Mouse (Mus musculus) embryonic facial prominence, embryonic 15.5 days (tissue): ENCODE measurements around the gene Car11. TPM values are rescaled to one million over a fixed set of nuclear protein-coding genes. Genes with fewer than 3 reads are reported as not detected.

Experiments
- ATAC-seq: fragments of 200-750 bp; cut with Nextera tagmentation; 2 replicates; pipeline ENCODE4 v1.8.0; 2017; ENCODE audit warnings: low read depth, moderate TSS enrichment; ENCODE audit not compliant: insufficient number of reproducible peaks, low FRiP score, low TSS enrichment
- H3K27ac ChIP-seq: fragments of 300-500 bp; sonication (generic); replicated peaks from 2 replicates; pipeline ENCODE4 v1.5.1; 2015; ENCODE audit warnings: mild to moderate bottlenecking, inconsistent platforms
- H3K27me3 ChIP-seq: fragments of 300-500 bp; sonication (generic); 2 replicates; pipeline ENCODE4 v1.6.1; 2015; ENCODE audit warnings: inconsistent platforms
- H3K36me3 ChIP-seq: fragments of 300-500 bp; sonication (generic); 2 replicates; pipeline ENCODE4 v1.6.1; 2015; ENCODE audit warnings: mild to moderate bottlenecking, inconsistent platforms
- H3K4me1 ChIP-seq: fragments of 300-500 bp; sonication (generic); 2 replicates; pipeline ENCODE4 v1.6.1; 2015; ENCODE audit warnings: inconsistent platforms
- H3K4me2 ChIP-seq: fragments of 300-500 bp; sonication (generic); replicated peaks from 2 replicates; pipeline ENCODE4 v1.6.1; 2015; ENCODE audit warnings: mild to moderate bottlenecking, inconsistent platforms
- H3K4me3 ChIP-seq: fragments of 300-500 bp; sonication (generic); replicated peaks from 2 replicates; pipeline ENCODE4 v1.5.1; 2015; ENCODE audit warnings: mild to moderate bottlenecking, inconsistent platforms
- H3K9ac ChIP-seq: fragments of 300-500 bp; sonication (generic); 2 replicates; pipeline ENCODE4 v1.6.1; 2015; ENCODE audit warnings: inconsistent platforms
- H3K9me3 ChIP-seq: fragments of 300-500 bp; sonication (generic); replicated peaks from 2 replicates; pipeline ENCODE4 v1.6.1; 2016; ENCODE audit warnings: inconsistent platforms
- WGBS: fragments of 180-500 bp; shearing (Covaris S2); methylation state at CpG from one replicate; pipeline ENCODE4 v1.1.7; 2015; 5-methylcytosine and 5-hydroxymethylcytosine counted together
- polyA plus RNA-seq: library from polyadenylated mRNA; unstranded; fragments of >200 nt; fragmentation: Nextera tagmentation; extraction: Ambion mirVana; gene quantifications from 2 replicates; pipeline ENCODE4 v1.2.1, GENCODE M21; 2015

Gene Car11
- polyA plus RNA-seq, 1 experiment from 2014 or later, result 17.7 TPM

DNA sequence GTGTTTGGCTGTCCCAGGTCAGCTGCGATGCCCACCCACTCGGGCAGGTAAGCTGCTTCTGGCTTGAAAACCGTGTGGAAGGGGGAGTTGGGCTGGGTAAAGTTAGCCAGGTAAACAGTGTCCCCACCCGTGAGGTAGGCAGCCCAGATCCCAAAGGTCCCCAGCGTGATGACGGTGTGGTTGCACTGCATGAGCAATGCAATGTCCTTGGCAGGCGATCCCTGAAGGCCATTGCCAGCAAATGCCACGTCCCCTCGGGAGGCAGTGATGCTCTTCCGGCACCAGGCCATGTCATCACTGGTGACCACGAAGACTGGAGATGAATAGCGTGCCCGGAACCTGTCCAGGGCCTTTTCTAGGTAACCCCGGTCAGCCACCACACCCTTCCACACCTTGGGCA is 21.1 kb upstream of the Car11 start:
- no peak for ATAC-seq
- Histone ChIP-seq H3K4me3 (no peak overlapping the region), H3K4me2 (no peak overlapping the region), H3K27me3 (no peaks in the 10 kb centered on the region), H3K9ac (no peak overlapping the region), H3K9me3 (no peaks in the 10 kb centered on the region), H3K36me3 (no peaks in the 10 kb centered on the region), H3K4me1 (peaks cover 13% of the 10 kb centered on the region), H3K27ac (no peak overlapping the region)
- 90% methylated on average over 14 of the region's 14 CpGs for WGBS

DNA sequence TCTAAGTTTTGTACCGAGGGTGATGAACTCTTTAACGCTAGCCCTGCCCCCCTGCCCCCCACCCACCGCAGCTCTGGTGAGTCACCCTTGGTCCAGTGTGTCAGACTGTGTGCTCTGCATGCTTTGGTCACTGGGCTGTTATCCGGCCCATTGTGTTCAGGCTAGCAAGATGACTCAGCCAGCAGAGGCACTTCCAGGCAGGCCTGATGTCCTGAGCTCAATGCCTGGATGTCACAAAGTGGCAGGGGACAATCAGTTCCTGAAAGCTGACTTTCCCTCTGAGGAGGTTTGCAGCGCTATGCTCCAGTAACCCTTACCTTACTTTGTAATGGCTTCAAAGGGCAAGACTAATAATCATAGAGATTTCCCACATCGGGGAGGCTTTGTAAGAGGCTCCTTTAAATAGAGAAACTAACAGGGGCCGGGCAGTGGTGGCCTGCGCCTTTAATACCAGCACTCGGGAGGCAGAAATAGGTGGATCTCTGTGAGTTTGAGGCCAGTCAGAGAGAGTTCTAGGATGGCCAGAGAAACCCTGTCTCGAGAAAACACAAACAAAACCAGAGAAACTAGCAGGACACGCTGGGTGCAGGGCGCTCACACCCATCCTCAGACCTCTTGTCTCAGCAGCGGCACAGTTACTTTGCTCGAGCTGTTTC is 19.5 kb upstream of the Car11 start:
- WGBS, result 72% methylated on average over 14 of the region's 14 CpGs
- no peaks in the 10 kb centered on the region for H3K36me3 ChIP-seq
- H3K4me1 ChIP-seq, result peaks cover 28% of the 10 kb centered on the region
- ATAC-seq, result no peak
- H3K27me3 ChIP-seq, result no peaks in the 10 kb centered on the region
- H3K9me3 ChIP-seq, result no peaks in the 10 kb centered on the region
- H3K9ac ChIP-seq, result no peak overlapping the region
- 0 out of 2 replicates have a peak overlapping the region, but pooled peaks have one; percentile 11 for H3K27ac ChIP-seq
- H3K4me2 ChIP-seq, result no peak overlapping the region
- H3K4me3 ChIP-seq, result no peak overlapping the region

DNA sequence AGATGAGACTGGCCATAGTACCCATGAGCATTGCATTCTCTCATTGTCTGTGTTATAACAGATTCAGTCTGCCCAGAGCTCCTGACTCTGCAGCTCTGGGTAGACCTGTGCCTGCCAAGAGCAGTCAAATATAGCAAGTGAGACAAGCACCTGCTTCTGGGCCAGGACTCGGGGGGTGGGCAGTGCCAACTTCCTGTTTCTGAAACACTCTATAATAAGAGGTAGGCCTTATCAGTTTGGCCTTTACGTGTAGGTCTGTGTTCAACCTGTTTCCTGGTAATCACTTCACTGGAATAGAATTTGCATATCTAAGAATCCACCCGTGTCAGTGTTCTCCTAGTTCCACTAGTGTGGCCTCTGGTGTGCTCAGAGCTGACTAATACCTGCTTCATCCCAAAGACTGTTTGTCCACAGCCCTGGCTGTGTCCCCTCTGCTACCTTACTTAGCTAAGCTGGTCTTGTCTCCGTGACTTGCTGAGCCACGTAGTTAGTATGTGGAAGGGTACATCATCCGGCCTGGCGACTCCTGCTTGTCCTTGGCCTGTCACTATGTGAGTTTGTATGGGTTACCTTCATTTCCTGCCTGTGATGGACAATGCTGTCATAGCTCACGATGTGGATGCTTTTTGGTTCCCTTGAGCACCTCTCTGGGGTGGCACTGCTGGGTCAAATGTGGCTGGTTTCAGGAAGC is 18.5 kb upstream of the Car11 start:
- Histone ChIP-seq H3K9ac (no peak overlapping the region), H3K27ac (no peak overlapping the region), H3K9me3 (no peaks in the 10 kb centered on the region), H3K36me3 (no peaks in the 10 kb centered on the region), H3K4me3 (no peak overlapping the region), H3K4me2 (no peak overlapping the region), H3K4me1 (peaks cover 39% of the 10 kb centered on the region), H3K27me3 (no peaks in the 10 kb centered on the region)
- 81% methylated on average over 8 of the region's 8 CpGs for WGBS
- no peak for ATAC-seq

DNA sequence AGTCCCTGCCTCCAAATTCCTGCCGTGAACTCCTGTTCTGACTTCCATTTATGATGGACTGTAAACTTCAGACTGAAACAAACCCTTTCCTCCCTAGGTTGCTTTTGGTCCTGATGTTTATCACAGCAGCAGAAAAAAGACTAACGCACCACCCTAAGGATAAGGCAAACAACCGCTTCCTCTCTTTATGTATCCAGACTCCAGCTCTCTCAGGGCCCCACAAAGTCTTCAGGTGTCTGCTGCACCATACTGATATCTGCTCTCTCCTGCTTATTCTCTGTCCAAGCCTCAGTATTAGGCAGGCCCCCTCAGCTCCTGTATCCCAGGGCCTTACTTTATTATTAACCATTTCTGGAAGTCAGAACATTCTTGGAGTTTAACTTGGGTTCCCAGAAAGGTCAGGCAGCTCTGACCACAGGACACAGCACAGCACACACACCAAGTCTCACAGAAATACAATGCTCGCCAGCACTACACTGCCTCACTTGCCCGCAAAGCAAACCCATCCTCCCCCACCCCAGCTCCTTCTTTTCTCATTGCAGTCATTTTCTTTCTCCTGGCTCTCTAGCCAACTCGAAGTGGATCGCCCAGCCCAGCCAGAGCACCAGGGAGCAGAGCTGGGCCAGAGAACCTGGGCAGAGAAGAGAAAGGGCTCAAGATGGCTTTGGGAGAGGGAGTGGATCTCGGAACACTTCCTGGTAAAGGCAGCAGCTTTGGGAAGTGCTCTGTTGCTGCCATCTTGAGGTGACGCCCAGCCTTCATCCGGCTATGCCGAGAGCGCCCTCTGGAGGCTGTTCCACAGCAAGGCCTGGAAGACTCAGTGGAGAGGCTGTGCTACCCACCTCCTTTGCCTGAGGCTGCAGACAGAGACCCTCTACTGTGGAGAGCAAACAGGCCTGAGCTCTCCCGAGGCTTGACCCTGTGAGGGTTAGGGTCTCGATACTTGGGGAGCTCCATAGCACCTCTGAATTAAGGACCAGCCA is 17.2 kb upstream of the Car11 start:
- Histone ChIP-seq H3K9me3 (no peaks in the 10 kb centered on the region), H3K27ac (peak overlapping the region; percentile 55; the same call in 1 of the 2 replicates), H3K4me1 (peaks cover 48% of the 10 kb centered on the region), H3K27me3 (no peaks in the 10 kb centered on the region), H3K9ac (no peak overlapping the region), H3K4me2 (peak overlapping the region; percentile 37), H3K36me3 (no peaks in the 10 kb centered on the region), H3K4me3 (no peak overlapping the region; the same call in 1 of the 2 replicates)
- WGBS, result 30% methylated on average over 14 of the region's 14 CpGs
- peak; percentile 55 for ATAC-seq

DNA sequence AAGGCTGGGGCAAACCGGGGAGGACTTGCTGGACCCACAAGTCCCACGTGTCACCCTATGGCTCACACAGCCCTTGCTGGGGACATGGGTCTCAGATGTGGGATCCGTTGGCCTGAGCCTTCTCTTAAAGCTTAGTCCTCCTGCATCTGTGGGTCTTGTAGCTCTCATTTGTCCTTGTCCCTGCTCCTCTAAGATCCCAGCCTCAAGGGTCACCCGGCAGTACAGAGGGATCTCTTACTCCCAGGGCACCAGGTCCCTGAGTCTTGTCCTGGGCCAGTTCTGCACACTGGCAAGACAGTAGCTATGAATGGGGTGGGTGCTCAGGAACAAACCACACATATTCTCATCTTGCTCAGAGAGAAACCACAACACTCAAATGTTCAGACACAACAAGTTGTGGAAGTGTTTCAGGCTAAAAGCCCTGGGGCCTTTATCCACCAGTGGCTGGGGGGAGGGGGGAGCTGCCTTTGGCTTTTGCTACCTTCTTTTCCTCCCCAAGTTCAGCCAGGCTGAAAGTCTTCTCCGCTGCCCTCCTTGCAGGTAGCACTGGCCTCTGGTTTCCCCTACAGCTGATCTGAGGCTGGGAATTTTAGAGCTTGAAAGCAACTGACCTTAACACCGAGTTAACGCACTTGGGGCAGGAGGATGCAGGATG is 16.1 kb upstream of the Car11 start, which contains the start of gene Ntn5:
Ntn5 (plus strand) TSS at position 627 of the 655 bp plus-strand sequence.
- no peaks in the 10 kb centered on the region for H3K36me3 ChIP-seq
- WGBS, result 68% methylated on average over 7 of the region's 7 CpGs
- H3K4me2 ChIP-seq, result peak within 1 kb of the TSS; percentile 39; the same call in 1 of the 2 replicates
- peak within 1 kb of the TSS; percentile 79 for H3K27ac ChIP-seq
- peak within 1 kb of the TSS; percentile 22; the same call in 1 of the 2 replicates for H3K4me3 ChIP-seq
- no peaks in the 10 kb centered on the region for H3K9me3 ChIP-seq
- H3K4me1 ChIP-seq, result peaks cover 48% of the 10 kb centered on the region
- no peak for ATAC-seq
- H3K27me3 ChIP-seq, result no peaks in the 10 kb centered on the region
- H3K9ac ChIP-seq, result 0 out of 2 replicates have a peak within 1 kb of the TSS, but pooled peaks have one; percentile 1

DNA sequence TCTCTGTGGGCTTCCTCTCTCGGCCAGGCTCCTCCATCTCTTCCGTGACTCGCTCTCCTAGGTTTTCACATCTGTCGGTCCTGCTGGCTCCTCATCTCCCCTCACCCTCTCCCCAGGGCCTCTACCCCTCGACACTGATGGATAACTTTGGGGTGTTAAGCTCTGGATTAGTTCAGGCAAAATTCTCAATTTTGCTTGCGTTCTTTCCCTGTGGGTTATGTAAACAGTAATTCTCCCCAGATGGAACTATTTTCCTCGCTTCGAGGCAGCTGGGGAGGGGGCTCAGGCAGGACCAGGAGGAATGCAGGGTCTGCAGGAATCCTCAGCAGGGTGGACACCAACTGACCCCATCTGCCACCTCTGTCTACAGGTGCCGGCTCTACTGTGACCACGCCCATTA is 13.8 kb upstream of the Car11 start:
- ATAC-seq, result no peak
- Histone ChIP-seq H3K27ac (peak overlapping the region; percentile 79), H3K4me3 (peak overlapping the region; percentile 22), H3K9ac (no peak overlapping the region), H3K27me3 (no peaks in the 10 kb centered on the region), H3K36me3 (no peaks in the 10 kb centered on the region), H3K4me2 (peak overlapping the region; percentile 39), H3K4me1 (peaks cover 48% of the 10 kb centered on the region), H3K9me3 (no peaks in the 10 kb centered on the region)
- 27% methylated on average over 10 of the region's 10 CpGs for WGBS

DNA sequence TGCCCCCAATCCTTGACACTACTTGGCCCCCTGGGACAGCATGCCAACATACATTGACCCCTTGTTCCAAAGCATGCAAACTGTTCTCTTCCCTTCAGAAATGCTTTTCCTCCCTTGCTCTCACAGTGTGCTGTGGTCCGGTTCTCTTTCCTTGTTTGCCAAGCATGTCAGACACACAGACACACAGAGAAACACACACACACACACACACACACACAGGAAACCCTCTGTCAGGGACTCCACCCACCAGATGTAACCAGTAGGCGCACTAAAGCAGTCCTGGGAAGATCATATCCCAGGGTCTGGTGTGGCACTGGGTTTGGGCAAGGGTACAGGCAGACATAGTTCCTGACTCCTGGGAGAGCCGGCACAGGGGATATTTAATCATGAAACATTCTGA is 12.8 kb upstream of the Car11 start:
- H3K9me3 ChIP-seq, result no peaks in the 10 kb centered on the region
- H3K4me2 ChIP-seq, result no peak overlapping the region
- peaks cover 48% of the 10 kb centered on the region for H3K4me1 ChIP-seq
- H3K4me3 ChIP-seq, result no peak overlapping the region
- H3K36me3 ChIP-seq, result no peaks in the 10 kb centered on the region
- H3K27me3 ChIP-seq, result no peaks in the 10 kb centered on the region
- no peak overlapping the region for H3K27ac ChIP-seq
- WGBS, result 60% methylated on average over 3 of the region's 3 CpGs
- H3K9ac ChIP-seq, result no peak overlapping the region
- no peak for ATAC-seq

DNA sequence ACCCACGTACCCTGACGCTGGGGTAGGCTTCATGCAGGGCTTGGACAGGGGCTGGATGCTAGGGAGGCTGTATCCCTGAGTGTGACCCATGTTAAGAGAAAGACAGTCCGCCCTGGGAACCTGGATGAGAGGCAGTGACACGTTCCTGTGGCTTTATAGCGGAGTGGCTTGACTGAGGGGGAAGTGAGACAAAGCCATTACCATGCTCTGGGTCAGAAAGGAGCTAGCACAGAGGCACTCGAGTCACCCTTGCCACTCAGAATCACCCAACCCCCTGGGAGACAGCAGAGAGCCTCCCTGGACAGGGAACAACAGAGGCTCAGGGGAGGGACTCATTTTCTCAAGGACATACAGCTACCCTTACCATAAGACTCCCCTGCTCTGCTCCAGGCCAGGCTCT is 10.5 kb upstream of the Car11 start:
- H3K36me3 ChIP-seq, result no peaks in the 10 kb centered on the region
- no peaks in the 10 kb centered on the region for H3K27me3 ChIP-seq
- H3K27ac ChIP-seq, result no peak overlapping the region
- no peaks in the 10 kb centered on the region for H3K9me3 ChIP-seq
- WGBS, result 55% methylated on average over 6 of the region's 6 CpGs
- H3K9ac ChIP-seq, result no peak overlapping the region
- peaks cover 32% of the 10 kb centered on the region for H3K4me1 ChIP-seq
- no peak overlapping the region for H3K4me2 ChIP-seq
- no peak for ATAC-seq
- H3K4me3 ChIP-seq, result no peak overlapping the region

DNA sequence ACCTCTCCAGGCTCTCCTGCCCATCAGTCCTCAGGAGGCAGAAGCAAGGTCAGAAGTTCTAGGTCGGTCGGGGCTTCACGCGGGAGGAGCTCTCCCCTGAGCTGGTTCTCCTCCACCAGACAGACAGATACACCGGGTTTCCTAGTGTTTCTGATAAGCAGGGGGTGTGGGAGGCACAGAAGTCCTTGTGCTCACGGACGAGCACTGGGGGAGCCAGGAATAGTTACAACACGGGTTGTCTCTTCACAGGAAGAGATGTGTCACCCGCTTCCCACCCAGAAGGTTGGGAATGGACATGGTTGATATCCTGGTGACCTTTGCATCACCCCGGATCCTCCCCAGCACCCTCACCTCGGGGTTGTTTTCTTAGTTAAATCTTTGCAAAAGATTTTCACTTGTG is 9.8 kb upstream of the Car11 start:
- no peak for ATAC-seq
- Histone ChIP-seq H3K27me3 (no peaks in the 10 kb centered on the region), H3K9me3 (no peaks in the 10 kb centered on the region), H3K4me3 (no peak overlapping the region), H3K4me1 (peaks cover 31% of the 10 kb centered on the region), H3K4me2 (no peak overlapping the region), H3K27ac (no peak overlapping the region), H3K36me3 (no peaks in the 10 kb centered on the region), H3K9ac (no peak overlapping the region)
- WGBS, result 74% methylated on average over 11 of the region's 11 CpGs

DNA sequence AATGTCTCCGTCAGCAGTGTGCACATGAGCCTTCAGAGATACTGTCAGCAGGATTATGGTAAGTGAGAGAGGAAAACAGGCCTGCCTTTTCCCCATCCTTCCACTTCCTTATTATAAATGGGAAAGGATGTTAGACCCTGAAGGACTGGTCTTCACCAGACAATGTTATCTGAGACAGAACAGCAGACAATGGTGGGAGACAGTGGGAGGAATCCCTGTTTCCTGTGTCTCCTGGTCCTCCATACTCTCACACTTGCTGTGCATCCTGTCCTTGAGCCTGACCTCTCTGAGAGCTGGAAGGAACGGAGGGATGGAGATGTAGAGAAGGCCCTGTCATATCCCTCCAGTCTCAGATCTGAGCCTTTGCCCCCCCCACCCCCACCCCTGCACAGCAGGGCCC is 7.3 kb upstream of the Car11 start:
- 85% methylated on average over 2 of the region's 2 CpGs for WGBS
- H3K9ac ChIP-seq, result no peak overlapping the region
- H3K4me1 ChIP-seq, result peaks cover 17% of the 10 kb centered on the region
- no peak overlapping the region for H3K27ac ChIP-seq
- ATAC-seq, result no peak
- H3K9me3 ChIP-seq, result no peaks in the 10 kb centered on the region
- no peak overlapping the region for H3K4me2 ChIP-seq
- H3K27me3 ChIP-seq, result no peaks in the 10 kb centered on the region
- H3K36me3 ChIP-seq, result no peaks in the 10 kb centered on the region
- no peak overlapping the region for H3K4me3 ChIP-seq
